Mouse (Mus musculus) CD4-positive helper T cell, adult 2 months (primary cell): Measurements from ENCODE around the gene Prl5a1.

Source experiments
- DNase-seq: peaks from one replicate; pipeline ENCODE4 v3.0.0-alpha.2; 2012; ENCODE audit warnings: low read depth, missing footprints, low spot score

Gene Prl5a1

GRCm38 (mm10) chr13:28142184-28142583, at the start of gene Prl5a1:
Gene Prl5a1 (plus strand): TSS chr13:28142484.
- DNase-seq: no peak

GRCm38 (mm10) chr13:28096161-28096560, 46.1 kb upstream of the Prl5a1 start:
- no peak for DNase-seq

- no peak for DNase-seq
Measured at GRCm38 (mm10) chr13:28108536-28108935, 33.7 kb upstream of the Prl5a1 start.

GRCm38 (mm10) chr13:28132781-28133180, 9.5 kb upstream of the Prl5a1 start:
- no peak for DNase-seq

- no peak for DNase-seq
Measured at GRCm38 (mm10) chr13:28135790-28136189, 6.5 kb upstream of the Prl5a1 start.
